Mouse (Mus musculus): Measurements from ENCODE around the gene Ccdc171. TPM values are rescaled to one million over a fixed set of nuclear protein-coding genes. Genes with fewer than 3 reads are reported as not detected.

Gene Ccdc171
- polyA plus RNA-seq, 1 experiment from 2014 or later = 3.5 TPM

DNA sequence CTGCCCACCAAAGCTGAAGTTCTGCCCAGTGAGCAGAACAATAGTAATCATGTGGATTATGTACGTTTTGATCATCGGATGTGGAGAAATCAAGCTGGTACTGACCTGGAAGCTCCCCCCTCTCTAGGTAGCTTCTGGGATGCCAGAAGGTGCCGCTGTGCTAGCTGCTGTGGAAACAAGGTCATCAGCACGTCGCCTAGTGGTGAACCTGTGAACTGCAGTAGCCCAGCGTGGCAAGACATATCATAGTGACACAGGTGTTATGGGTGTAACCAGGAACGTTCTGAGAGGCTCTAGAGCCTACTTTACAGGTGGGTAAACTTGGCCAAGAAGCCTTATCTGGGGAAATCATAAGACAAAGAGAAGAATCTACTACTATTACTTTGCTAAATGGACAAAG is 351.3 kb downstream of the Ccdc171 start:
- Histone ChIP-seq H3K9ac (no peak overlapping the region), H3K36me3 (ENCODE audit: insufficient read depth) (no peaks in the 10 kb centered on the region), H3K4me1 (ENCODE audit: insufficient read depth) (no peaks in the 10 kb centered on the region), H3K4me2 (no peak overlapping the region), H3K4me3 (ENCODE audit: low read depth, low read length) (no peak overlapping the region), H3K9me3 (ENCODE audit: low read depth, low read length) (no peaks in the 10 kb centered on the region), H3K27me3 (ENCODE audit: insufficient read depth, low read length) (no peaks in the 10 kb centered on the region), H3K27ac (ENCODE audit: low read depth) (no peak overlapping the region)
- no peak for ATAC-seq (ENCODE audit: insufficient read depth)
- 55% methylated on average over 7 of the region's 7 CpGs for WGBS
- TF ChIP-seq CTCF (IDR thresholded peaks at IDR 0.05; ENCODE audit: low read depth) = peak; percentile 40
- no peak for DNase-seq

DNA sequence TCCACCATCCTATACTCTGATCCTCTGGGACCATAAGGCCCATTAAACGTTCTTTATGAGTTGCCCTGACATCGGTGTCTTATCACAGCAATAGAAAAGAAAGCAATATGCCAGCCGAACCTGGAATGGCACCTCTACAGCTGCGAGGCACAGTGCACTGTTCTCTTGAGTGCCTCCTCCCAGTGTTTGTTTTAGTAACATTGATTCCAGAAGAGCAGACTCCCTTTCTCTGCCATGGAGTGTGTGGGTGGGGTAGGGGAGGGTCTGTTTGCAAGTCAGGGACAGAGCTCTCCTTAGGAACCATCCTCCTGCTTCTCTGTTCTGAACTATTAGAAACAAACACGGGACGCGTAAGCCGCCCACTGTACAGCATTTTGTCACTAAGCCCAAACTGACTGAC is 352.9 kb downstream of the Ccdc171 start:
- H3K36me3 ChIP-seq (ENCODE audit: insufficient read depth) = no peaks in the 10 kb centered on the region
- H3K9ac ChIP-seq = no peak overlapping the region
- no peak for TF ChIP-seq CTCF (IDR thresholded peaks at IDR 0.05; ENCODE audit: low read depth)

DNA sequence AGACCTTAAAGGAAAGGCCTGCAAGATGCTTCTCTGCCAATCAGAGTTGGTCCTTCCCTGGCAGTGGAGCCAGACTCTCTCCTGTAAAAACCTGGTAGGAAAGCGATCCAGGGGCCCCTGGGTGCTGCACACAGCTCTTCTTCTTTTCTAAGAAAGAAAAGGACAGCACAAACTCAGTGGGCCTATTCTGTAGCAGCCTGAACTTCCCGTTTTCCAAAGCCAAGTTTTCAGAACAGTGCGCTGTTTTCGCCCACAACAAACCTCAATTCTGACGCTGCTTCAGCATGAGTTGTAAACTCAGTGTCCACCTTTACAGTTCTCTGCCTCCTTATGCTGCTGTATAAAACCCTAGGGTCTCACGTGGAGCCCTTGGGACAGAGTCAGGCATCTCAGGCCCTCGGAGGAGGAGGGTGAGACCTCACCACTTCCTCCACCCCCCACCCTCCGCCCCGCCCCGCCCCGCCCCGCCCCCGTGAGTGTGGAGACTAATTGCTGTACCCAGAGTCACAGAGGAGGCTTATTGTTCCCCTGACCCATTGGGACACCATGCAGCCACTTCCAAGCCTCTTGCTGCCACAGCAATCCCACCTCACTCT is 363.2 kb downstream of the Ccdc171 start:
- Histone ChIP-seq H3K4me3 (ENCODE audit: low read depth, low read length) (no peak overlapping the region), H3K27ac (ENCODE audit: low read depth) (no peak overlapping the region), H3K36me3 (ENCODE audit: insufficient read depth) (no peaks in the 10 kb centered on the region), H3K9me3 (ENCODE audit: low read depth, low read length) (no peaks in the 10 kb centered on the region), H3K27me3 (ENCODE audit: insufficient read depth, low read length) (no peaks in the 10 kb centered on the region), H3K4me1 (ENCODE audit: insufficient read depth) (no peaks in the 10 kb centered on the region), H3K9ac (no peak overlapping the region), H3K4me2 (no peak overlapping the region)
- DNase-seq = no peak
- no peak for ATAC-seq (ENCODE audit: insufficient read depth)
- WGBS = 55% methylated on average over 13 of the region's 13 CpGs
- TF ChIP-seq CTCF (IDR thresholded peaks at IDR 0.05; ENCODE audit: low read depth) = no peak

More for the DNA sequence above, 352.9 kb downstream of the Ccdc171 start:
- DNase-seq (no peak), ATAC-seq (ENCODE audit: insufficient read depth) (no peak)
- Histone ChIP-seq H3K9me3 (ENCODE audit: low read depth, low read length) (no peaks in the 10 kb centered on the region), H3K4me3 (ENCODE audit: low read depth, low read length) (no peak overlapping the region), H3K27me3 (ENCODE audit: insufficient read depth, low read length) (no peaks in the 10 kb centered on the region), H3K4me1 (ENCODE audit: insufficient read depth) (no peaks in the 10 kb centered on the region), H3K27ac (ENCODE audit: low read depth) (no peak overlapping the region), H3K4me2 (no peak overlapping the region)
- 49% methylated on average over 8 of the region's 8 CpGs for WGBS

DNA sequence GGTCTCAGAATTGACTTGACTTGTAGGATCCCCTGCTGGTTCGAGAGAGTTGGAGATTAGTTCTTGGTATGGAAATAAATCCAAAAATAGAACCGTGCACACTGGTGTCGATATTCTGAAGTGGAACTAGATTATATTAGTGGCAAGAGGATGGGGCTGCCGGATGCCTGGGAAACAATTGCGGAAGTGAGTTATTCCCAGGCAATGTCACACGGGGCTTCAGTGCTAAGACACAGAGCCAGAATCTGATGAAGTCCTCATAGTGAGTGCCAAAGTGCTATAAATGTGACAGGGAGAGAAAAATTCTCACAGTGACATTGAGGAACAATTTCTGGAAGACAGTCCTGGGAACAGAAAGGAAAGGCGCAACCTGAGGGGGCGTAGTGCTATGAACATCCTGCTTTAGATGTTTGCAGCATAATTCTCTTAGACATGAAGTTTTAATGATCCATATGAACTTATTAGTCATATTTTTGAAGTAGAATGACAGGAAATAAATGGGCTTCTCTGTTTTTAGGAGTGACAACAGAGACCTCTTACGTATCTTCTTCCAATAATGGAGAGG is 376.8 kb downstream of the Ccdc171 start:
- Histone ChIP-seq H3K9me3 (ENCODE audit: low read depth, low read length) (no peaks in the 10 kb centered on the region), H3K4me3 (ENCODE audit: low read depth, low read length) (no peak overlapping the region), H3K27ac (ENCODE audit: low read depth) (no peak overlapping the region), H3K27me3 (ENCODE audit: insufficient read depth, low read length) (no peaks in the 10 kb centered on the region), H3K36me3 (ENCODE audit: insufficient read depth) (no peaks in the 10 kb centered on the region), H3K4me2 (no peak overlapping the region), H3K4me1 (ENCODE audit: insufficient read depth) (no peaks in the 10 kb centered on the region), H3K9ac (no peak overlapping the region)
- WGBS = 67% methylated on average over 9 of the region's 9 CpGs
- no peak for ATAC-seq (ENCODE audit: insufficient read depth)
- TF ChIP-seq CTCF (IDR thresholded peaks at IDR 0.05; ENCODE audit: low read depth) = no peak
- DNase-seq = peak; percentile 5

Other genes starting within 250 kb of the Ccdc171 start
- gene Ttc39b, start 201.3 kb upstream of the Ccdc171 start, polyA plus RNA-seq (2014; fragmentation: Nextera tagmentation; extraction: Ambion mirVana) = 3.3 and 4.2 TPM in 2 replicates
- 46.2 and 48.9 TPM in 2 replicates for gene Snapc3, start 107.8 kb upstream of the Ccdc171 start, polyA plus RNA-seq (2014; fragmentation: Nextera tagmentation; extraction: Ambion mirVana)
- gene Psip1, start 39.1 kb upstream of the Ccdc171 start, polyA plus RNA-seq (2014; fragmentation: Nextera tagmentation; extraction: Ambion mirVana) = 156 and 170 TPM in 2 replicates